Mouse (Mus musculus): ENCODE results near the gene Ucp3. TPM values are rescaled to one million over a fixed set of nuclear protein-coding genes. Genes with fewer than 3 reads are reported as not detected.

Ucp3 gene
- polyA plus RNA-seq, 1 experiment = not detected

DNA sequence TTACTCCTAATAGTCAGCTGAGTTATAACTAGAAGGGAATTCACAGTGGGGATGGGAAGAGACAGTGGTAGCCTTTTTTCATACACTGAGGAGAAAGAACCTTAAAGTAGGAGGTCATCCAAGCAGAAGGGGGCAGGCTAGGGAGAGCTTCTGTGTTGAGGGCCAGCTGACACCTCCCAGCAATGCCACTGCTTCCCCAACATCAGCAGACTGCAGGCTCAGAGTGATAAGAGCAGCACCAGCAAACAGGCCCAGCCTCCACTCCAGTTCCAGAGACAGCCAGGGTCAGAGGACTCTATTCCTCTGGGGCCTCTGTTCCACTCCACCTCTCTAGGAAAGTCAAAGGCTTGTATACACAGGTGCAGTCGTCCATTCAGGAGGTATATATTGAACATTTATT is 14.6 kb upstream of the Ucp3 start:
- peak overlapping the region; percentile 44 for H3K4me3 ChIP-seq (replicated peaks)
- no peaks in the 10 kb centered on the region for H3K9me3 ChIP-seq (ENCODE audit: control insufficient read depth, low read length)
- H3K4me1 ChIP-seq (ENCODE audit: control insufficient read depth) = peaks cover 74% of the 10 kb centered on the region
- TF ChIP-seq GATA1 (IDR thresholded peaks at IDR 0.05; ENCODE audit: low read length) (peak; percentile 72), TAL1 (IDR thresholded peaks at IDR 0.05; ENCODE audit: low read length) (peak; percentile 44)
- no peaks in the 10 kb centered on the region for H3K27me3 ChIP-seq (ENCODE audit: control insufficient read depth)
- peaks cover 97% of the 10 kb centered on the region for H3K36me3 ChIP-seq (ENCODE audit: control insufficient read depth)

DNA sequence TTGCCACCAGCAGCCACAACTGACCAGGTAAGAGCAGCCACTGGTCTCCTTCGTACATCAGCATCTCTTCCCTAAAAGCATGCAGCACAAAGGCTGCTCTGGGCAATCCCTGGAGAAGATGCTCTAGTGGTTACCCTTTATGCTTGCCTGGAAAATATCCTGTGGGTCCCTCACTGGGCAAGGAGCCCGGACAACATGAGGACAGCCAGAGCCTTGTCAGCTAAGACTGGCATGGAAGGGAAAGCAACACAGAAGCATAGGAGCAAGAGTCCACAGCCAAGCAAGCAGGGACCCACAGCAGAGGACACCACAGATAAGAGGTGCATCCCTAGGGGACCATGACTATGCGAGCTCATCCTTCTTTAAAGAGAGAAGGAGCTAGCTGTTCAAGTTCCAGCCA is 12.9 kb upstream of the Ucp3 start:
- Histone ChIP-seq H3K27me3 (ENCODE audit: control insufficient read depth) (no peaks in the 10 kb centered on the region), H3K4me1 (ENCODE audit: control insufficient read depth) (peaks cover 91% of the 10 kb centered on the region), H3K36me3 (ENCODE audit: control insufficient read depth) (peaks cover 97% of the 10 kb centered on the region), H3K4me3 (replicated peaks) (peak overlapping the region; percentile 11), H3K9me3 (ENCODE audit: control insufficient read depth, low read length) (no peaks in the 10 kb centered on the region)
- no peak for TF ChIP-seq TAL1 (IDR thresholded peaks at IDR 0.05; ENCODE audit: low read length)
- no peak for TF ChIP-seq GATA1 (IDR thresholded peaks at IDR 0.05; ENCODE audit: low read length)

DNA sequence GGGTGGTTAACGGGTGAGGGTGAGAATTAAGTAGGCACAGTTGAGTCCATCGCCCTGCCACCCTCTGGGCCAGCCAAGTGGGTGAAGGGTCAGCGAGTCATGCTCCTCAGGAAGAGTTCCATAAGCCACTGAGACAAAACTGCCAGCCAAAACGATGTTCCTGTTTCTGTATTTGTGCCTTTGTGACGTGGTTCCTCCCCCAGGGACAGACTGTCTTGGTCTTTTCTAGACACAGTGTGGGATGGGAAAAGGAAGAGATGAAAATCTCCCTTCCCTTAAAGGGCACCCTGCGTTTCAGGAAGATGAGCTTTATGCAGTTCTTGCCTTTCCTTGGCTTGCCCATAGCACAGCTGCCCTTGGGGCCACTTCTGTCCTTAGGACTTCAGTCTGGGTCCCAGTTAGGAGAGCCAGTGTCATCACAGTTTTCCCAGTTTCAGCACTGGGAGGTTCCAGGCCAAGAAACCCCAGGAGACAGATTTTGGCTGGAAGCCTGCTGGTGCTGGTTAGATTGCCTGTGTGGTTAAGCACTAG is 11.1 kb upstream of the Ucp3 start:
- peaks cover 99% of the 10 kb centered on the region for H3K4me1 ChIP-seq (ENCODE audit: control insufficient read depth)
- TF ChIP-seq GATA1 (IDR thresholded peaks at IDR 0.05; ENCODE audit: low read length) (no peak), TAL1 (IDR thresholded peaks at IDR 0.05; ENCODE audit: low read length) (no peak)
- no peaks in the 10 kb centered on the region for H3K9me3 ChIP-seq (ENCODE audit: control insufficient read depth, low read length)
- H3K4me3 ChIP-seq (replicated peaks) = no peak overlapping the region
- peaks cover 97% of the 10 kb centered on the region for H3K36me3 ChIP-seq (ENCODE audit: control insufficient read depth)
- no peaks in the 10 kb centered on the region for H3K27me3 ChIP-seq (ENCODE audit: control insufficient read depth)

DNA sequence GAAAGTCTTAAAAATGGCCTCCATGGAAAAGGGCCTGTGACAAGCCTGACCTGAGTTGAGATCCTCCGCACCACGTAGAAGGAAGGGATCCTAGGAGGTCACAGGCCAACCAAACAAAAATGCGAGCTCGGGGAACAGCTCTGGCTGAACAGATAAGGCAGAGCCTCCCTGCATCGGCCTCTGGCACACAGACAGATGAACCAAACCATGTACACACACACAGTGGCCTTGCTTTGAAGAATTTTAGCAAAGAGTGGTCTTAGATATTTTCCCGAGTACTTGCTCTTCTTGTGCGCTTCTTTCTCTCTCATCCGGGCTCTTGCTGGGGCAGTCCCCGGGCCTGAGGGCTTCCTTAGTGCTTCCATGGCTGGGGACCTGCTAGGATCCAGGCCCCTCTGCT is 9.6 kb upstream of the Ucp3 start:
- H3K36me3 ChIP-seq (ENCODE audit: control insufficient read depth) = peaks cover 87% of the 10 kb centered on the region
- peak; percentile 92 for TF ChIP-seq GATA1 (IDR thresholded peaks at IDR 0.05; ENCODE audit: low read length)
- peak; percentile 81 for TF ChIP-seq TAL1 (IDR thresholded peaks at IDR 0.05; ENCODE audit: low read length)
- peak overlapping the region; percentile 77 for H3K4me3 ChIP-seq (replicated peaks)
- H3K27me3 ChIP-seq (ENCODE audit: control insufficient read depth) = no peaks in the 10 kb centered on the region
- no peaks in the 10 kb centered on the region for H3K9me3 ChIP-seq (ENCODE audit: control insufficient read depth, low read length)
- H3K4me1 ChIP-seq (ENCODE audit: control insufficient read depth) = peaks cover 99% of the 10 kb centered on the region

DNA sequence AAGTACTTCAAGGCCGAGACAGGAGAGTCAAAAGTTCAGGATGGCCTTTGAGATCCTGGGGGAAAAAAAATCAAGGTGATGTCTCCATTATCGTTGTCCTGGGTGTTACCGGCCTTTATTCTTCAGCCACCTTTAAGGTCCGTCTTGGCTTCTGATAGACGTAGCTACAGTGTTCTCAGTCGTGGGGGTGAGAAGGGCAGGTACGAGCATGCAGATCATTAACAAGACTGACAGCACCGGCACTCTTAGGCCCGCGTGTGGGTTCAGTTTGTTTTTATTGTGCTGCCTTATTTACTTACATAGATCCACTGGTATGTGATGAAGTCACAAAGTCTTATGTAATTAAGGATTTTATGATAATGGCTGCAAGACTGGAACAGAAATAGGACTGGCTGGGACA is 9.0 kb upstream of the Ucp3 start:
- TF ChIP-seq GATA1 (IDR thresholded peaks at IDR 0.05; ENCODE audit: low read length) (no peak), TAL1 (IDR thresholded peaks at IDR 0.05; ENCODE audit: low read length) (no peak)
- Histone ChIP-seq H3K27me3 (ENCODE audit: control insufficient read depth) (no peaks in the 10 kb centered on the region), H3K4me1 (ENCODE audit: control insufficient read depth) (peaks cover 99% of the 10 kb centered on the region), H3K9me3 (ENCODE audit: control insufficient read depth, low read length) (no peaks in the 10 kb centered on the region), H3K36me3 (ENCODE audit: control insufficient read depth) (peaks cover 89% of the 10 kb centered on the region), H3K4me3 (replicated peaks) (peak overlapping the region; percentile 77)

DNA sequence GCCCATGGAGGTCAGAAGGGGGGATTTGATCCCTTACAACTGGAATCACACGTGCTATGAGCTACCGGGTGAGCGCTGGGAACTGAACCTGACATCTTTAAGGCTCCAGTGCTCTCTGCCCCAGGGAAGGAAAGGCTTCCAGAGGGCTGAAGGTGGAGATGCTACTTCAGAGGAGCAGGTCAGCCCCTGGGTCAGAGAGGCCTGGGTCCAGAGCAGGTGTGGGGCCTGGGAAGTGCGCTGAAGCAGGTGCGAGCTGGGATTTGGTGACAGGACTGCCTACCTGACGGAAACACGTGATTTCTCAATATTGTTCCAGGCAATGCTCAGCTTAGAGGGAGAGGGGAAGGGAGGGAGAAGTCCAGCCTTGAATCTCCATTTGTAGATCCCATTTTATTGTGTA is 8.5 kb upstream of the Ucp3 start:
- peaks cover 99% of the 10 kb centered on the region for H3K4me1 ChIP-seq (ENCODE audit: control insufficient read depth)
- TF ChIP-seq GATA1 (IDR thresholded peaks at IDR 0.05; ENCODE audit: low read length) (no peak), TAL1 (IDR thresholded peaks at IDR 0.05; ENCODE audit: low read length) (no peak)
- peak overlapping the region; percentile 77 for H3K4me3 ChIP-seq (replicated peaks)
- H3K36me3 ChIP-seq (ENCODE audit: control insufficient read depth) = peaks cover 89% of the 10 kb centered on the region
- no peaks in the 10 kb centered on the region for H3K9me3 ChIP-seq (ENCODE audit: control insufficient read depth, low read length)
- no peaks in the 10 kb centered on the region for H3K27me3 ChIP-seq (ENCODE audit: control insufficient read depth)

DNA sequence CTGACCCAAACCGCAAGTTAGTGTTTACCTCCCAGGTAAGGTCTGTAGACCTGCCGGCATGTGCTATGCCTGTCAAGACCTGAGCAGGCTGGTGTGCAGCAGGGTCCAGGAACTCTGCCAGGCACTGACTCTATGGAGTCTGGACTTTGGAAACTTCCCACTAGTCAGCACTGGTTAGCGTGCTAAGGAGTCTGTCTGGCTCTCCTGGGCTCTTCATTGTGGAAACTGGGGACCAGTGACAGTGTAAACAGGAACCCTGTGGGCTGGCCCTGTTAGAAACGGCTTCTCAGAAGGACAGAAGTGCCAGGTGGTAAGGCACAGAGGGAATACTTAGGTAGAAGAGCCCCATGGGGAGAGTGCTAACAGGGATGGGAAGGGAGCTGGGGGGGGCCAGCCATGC is 7.5 kb upstream of the Ucp3 start:
- TF ChIP-seq TAL1 (IDR thresholded peaks at IDR 0.05; ENCODE audit: low read length) = no peak
- no peak for TF ChIP-seq GATA1 (IDR thresholded peaks at IDR 0.05; ENCODE audit: low read length)
- peak overlapping the region; percentile 77 for H3K4me3 ChIP-seq (replicated peaks)
- peaks cover 99% of the 10 kb centered on the region for H3K4me1 ChIP-seq (ENCODE audit: control insufficient read depth)
- H3K27me3 ChIP-seq (ENCODE audit: control insufficient read depth) = no peaks in the 10 kb centered on the region
- peaks cover 89% of the 10 kb centered on the region for H3K36me3 ChIP-seq (ENCODE audit: control insufficient read depth)
- H3K9me3 ChIP-seq (ENCODE audit: control insufficient read depth, low read length) = no peaks in the 10 kb centered on the region

DNA sequence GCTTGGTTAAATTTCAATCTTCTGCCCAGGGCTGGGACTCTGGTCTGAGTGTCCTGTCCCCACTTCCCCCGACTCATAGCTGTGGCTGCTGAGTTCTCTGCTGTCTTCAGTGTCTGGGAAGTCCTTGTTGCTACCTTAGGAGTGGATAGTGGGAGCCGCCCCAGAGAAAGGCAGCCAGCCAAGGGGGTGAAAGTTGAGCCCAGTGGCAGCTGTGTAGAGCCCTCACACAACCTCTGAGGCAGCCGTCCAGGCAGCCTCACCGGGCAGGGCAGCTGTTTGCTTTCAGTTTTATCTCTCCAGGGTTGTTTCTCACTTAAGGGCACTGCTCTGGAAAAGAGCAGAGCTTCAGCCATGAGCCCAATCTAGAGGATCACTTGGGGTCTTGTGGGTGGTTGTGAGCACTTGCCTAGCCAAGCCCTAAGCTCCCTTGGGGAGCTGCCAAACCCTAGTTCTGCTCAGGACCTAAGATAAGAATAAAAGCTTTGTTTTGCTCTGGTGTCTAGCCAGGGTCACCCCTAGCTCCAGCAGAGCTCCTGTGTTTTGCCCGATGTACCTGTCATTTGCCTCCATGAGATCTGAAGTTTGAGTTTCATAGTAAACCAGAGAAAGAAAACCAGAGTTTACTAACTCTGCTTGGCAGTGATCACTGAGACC is 7.0 kb upstream of the Ucp3 start:
- Histone ChIP-seq H3K9me3 (ENCODE audit: control insufficient read depth, low read length) (no peaks in the 10 kb centered on the region), H3K4me1 (ENCODE audit: control insufficient read depth) (peaks cover 99% of the 10 kb centered on the region), H3K4me3 (replicated peaks) (peak overlapping the region; percentile 77), H3K36me3 (ENCODE audit: control insufficient read depth) (peaks cover 89% of the 10 kb centered on the region), H3K27me3 (ENCODE audit: control insufficient read depth) (no peaks in the 10 kb centered on the region)
- no peak for TF ChIP-seq TAL1 (IDR thresholded peaks at IDR 0.05; ENCODE audit: low read length)
- TF ChIP-seq GATA1 (IDR thresholded peaks at IDR 0.05; ENCODE audit: low read length) = no peak

DNA sequence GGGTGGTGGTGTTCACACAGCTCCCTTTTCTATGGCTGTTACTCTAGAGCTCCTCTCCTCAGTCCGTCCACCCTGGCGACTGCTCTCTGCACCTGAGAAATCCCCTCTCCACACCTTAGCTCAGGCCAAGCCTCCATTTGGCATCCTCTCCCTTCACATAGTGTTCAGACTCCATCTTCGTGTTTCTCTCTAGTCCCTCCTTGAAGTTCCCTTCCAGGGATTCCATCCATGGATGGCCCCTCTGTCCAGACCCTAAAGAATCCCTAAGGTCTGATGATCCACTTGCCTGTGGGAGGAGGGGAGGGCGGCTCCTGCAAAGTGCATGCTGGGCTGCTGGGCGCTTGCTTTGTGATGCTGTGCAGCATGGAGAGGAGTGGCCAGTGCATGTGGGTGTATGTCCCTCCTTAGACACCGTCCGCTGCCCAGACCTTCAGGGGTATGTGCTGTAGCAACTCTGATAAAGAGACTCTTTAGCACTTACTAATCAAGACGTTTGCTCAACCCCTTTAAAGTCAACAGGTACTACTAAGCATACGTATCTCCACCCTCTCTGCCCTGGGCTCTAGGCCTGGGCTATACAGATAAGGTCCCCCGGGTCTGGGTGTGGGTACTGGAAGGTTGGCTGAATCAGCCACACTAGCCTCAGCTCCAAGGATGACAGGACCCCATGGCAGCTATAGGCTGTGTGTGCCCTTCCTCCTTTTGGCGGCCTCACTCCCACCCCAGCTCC is 5.8 kb upstream of the Ucp3 start:
- H3K4me1 ChIP-seq (ENCODE audit: control insufficient read depth) = peaks cover 99% of the 10 kb centered on the region
- H3K36me3 ChIP-seq (ENCODE audit: control insufficient read depth) = peaks cover 89% of the 10 kb centered on the region
- no peaks in the 10 kb centered on the region for H3K9me3 ChIP-seq (ENCODE audit: control insufficient read depth, low read length)
- peak overlapping the region; percentile 77 for H3K4me3 ChIP-seq (replicated peaks)
- TF ChIP-seq GATA1 (IDR thresholded peaks at IDR 0.05; ENCODE audit: low read length) (peak; percentile 97), TAL1 (IDR thresholded peaks at IDR 0.05; ENCODE audit: low read length) (peak; percentile 99)
- no peaks in the 10 kb centered on the region for H3K27me3 ChIP-seq (ENCODE audit: control insufficient read depth)
